Mouse (Mus musculus): Measurements from ENCODE around the gene Trp53tg5. TPM values are rescaled to one million over a fixed set of nuclear protein-coding genes. Genes with fewer than 3 reads are reported as not detected.

Gene Trp53tg5
- polyA plus RNA-seq, 1 experiment = not detected

DNA sequence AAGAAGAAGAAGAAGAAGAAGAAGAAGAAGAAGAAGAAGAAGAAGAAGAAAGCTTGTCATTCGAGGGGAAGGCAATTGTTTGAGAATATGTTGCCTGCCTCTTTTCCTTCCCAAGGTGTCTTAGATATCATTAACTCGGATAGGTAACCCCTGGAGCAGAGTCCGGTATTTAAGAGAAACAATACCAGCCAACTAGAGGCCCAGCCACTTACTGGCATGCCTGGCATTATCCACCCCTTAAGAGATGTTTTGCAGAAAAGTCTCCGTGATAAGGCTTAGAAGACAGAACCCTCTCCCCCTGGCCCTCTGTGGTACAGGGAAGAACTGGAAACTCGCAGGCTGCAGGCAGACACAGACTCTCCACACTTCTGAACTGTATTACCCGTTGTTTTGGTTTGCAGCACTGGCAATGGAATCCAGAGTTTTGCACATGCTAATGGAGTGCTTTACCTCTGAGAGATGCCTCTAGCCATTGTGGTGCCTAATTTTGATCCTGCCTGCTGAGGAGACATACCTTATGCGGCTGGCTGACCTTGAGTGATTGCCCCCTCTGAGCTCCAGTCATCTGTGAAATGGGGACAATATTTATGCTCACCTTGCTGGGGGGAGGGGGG lies 19.5 kb downstream of the Trp53tg5 start:
- no peak overlapping the region for H3K4me3 ChIP-seq (ENCODE audit: insufficient read depth, low read length)
- H3K4me1 ChIP-seq (ENCODE audit: control insufficient read depth, insufficient read depth, low read length) = peaks cover 16% of the 10 kb centered on the region
- peak overlapping the region; percentile 21; the same call in 1 of the 2 replicates for H3K27ac ChIP-seq (ENCODE audit: insufficient read depth, low read length)
- TF ChIP-seq POLR2A (IDR thresholded peaks at IDR 0.05; ENCODE audit: low read depth, low read length) (no peak), CTCF (IDR thresholded peaks at IDR 0.05; ENCODE audit: borderline replicate concordance, insufficient read depth, low read length) (no peak)

DNA sequence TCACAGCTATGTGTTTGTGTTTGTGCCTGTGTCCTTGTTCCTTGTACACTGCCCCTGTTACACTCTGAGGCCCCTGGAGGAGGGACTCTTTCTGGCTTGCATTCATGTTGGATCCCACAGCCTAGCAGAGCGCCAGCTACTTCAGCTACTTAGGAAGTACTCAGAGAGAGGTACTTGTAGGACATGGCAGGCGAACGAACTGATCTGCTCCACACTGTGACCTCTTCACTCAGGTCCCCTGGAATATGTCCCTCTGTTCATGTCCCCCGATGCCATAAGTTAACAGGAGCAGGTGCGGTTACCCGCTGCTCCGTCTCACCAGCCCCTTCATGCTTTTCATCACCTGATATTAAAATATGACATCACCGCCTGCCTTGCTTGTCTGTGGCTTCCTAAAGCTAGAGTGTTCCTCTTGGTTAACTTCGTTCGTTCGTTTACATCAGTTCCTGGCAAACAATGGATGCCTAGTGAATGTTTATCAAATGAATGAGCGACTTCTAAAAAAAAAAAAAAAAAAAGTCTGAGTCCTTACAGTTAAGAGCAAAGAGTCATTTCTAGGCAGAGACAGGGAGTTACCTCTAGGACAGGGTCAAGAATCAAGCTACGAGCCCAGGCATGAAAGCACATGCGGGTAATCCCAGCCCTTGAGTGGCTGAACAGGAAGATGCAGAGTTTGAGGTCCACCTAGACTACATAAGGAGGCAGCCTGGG lies 20.3 kb downstream of the Trp53tg5 start:
- Histone ChIP-seq H3K4me1 (ENCODE audit: control insufficient read depth, insufficient read depth, low read length) (peaks cover 16% of the 10 kb centered on the region), H3K27ac (ENCODE audit: insufficient read depth, low read length) (no peak overlapping the region), H3K4me3 (ENCODE audit: insufficient read depth, low read length) (no peak overlapping the region)
- TF ChIP-seq POLR2A (IDR thresholded peaks at IDR 0.05; ENCODE audit: low read depth, low read length) (no peak), CTCF (IDR thresholded peaks at IDR 0.05; ENCODE audit: borderline replicate concordance, insufficient read depth, low read length) (no peak)

- H3K4me1 ChIP-seq (ENCODE audit: control insufficient read depth, insufficient read depth, low read length) = peaks cover 16% of the 10 kb centered on the region
- TF ChIP-seq POLR2A (IDR thresholded peaks at IDR 0.05; ENCODE audit: low read depth, low read length) (no peak), CTCF (IDR thresholded peaks at IDR 0.05; ENCODE audit: borderline replicate concordance, insufficient read depth, low read length) (no peak)
- H3K4me3 ChIP-seq (ENCODE audit: insufficient read depth, low read length) = no peak overlapping the region
- H3K27ac ChIP-seq (ENCODE audit: insufficient read depth, low read length) = no peak overlapping the region
Measured at GRCm38 (mm10) chr2:164452000-164452676, 21.4 kb downstream of the Trp53tg5 start.

DNA sequence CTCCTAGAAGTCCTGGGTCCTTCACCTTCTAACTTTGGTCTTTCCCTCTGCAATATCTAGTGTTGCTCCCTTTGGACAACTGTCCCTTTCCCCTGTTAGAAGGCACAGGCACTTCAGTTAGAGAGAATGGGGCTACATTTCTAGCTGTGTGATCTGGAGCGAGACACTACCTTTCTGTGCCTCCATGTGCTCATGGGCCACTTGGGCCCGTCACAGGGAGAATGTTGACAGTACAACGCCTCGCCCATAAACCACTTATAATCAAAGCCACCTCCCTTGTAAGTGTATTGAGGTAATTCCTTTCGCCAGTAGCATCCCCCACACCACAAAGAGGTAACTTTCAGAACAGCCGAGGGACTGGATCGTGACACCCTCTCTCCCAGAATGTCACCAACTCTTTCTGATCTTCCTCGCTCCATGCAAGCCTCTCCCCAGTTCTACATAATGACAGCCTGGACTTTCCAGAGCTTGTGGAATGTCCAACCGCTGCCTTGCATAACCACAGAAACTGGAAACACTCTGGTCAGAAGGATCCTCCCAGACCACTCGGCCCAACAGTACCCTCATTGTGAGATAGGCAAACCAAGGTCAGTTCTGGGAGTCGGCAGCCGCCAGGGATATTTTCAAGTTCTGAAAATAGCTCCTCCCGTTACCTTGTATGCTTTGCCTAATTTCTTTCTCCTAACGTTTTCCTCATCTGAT lies 24.0 kb downstream of the Trp53tg5 start:
- TF ChIP-seq CTCF (IDR thresholded peaks at IDR 0.05; ENCODE audit: borderline replicate concordance, insufficient read depth, low read length) (no peak), POLR2A (IDR thresholded peaks at IDR 0.05; ENCODE audit: low read depth, low read length) (no peak)
- Histone ChIP-seq H3K27ac (ENCODE audit: insufficient read depth, low read length) (no peak overlapping the region), H3K4me3 (ENCODE audit: insufficient read depth, low read length) (no peak overlapping the region), H3K4me1 (ENCODE audit: control insufficient read depth, insufficient read depth, low read length) (peaks cover 9% of the 10 kb centered on the region)

DNA sequence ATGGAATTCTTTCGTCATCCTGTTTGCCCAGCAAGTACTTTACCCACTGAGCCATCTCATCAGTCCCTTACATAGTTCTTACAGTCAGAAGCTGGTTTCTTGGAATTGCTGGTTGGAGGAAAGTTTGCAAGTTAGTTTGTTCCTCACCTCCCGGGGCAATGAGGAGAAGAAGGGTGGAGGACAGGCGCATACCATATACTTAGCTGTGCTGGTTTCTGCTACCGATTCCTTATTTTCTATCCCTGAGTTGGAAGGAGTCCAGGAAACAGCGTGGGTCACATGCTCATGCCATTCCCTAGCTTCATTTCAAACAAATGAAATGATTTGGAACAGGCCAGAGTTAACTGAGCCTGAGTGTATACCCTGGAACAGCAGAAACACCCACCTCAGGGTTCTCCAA lies 24.6 kb downstream of the Trp53tg5 start:
- Histone ChIP-seq H3K27ac (ENCODE audit: insufficient read depth, low read length) (no peak overlapping the region), H3K4me1 (ENCODE audit: control insufficient read depth, insufficient read depth, low read length) (peaks cover 9% of the 10 kb centered on the region), H3K4me3 (ENCODE audit: insufficient read depth, low read length) (no peak overlapping the region)
- no peak for TF ChIP-seq POLR2A (IDR thresholded peaks at IDR 0.05; ENCODE audit: low read depth, low read length)
- TF ChIP-seq CTCF (IDR thresholded peaks at IDR 0.05; ENCODE audit: borderline replicate concordance, insufficient read depth, low read length) = no peak

GRCm38 (mm10) chr2:164448140-164448539 lies 25.4 kb downstream of the Trp53tg5 start:
- TF ChIP-seq CTCF (IDR thresholded peaks at IDR 0.05; ENCODE audit: borderline replicate concordance, insufficient read depth, low read length) (no peak), POLR2A (IDR thresholded peaks at IDR 0.05; ENCODE audit: low read depth, low read length) (no peak)
- Histone ChIP-seq H3K4me3 (ENCODE audit: insufficient read depth, low read length) (no peak overlapping the region), H3K4me1 (ENCODE audit: control insufficient read depth, insufficient read depth, low read length) (peaks cover 9% of the 10 kb centered on the region), H3K27ac (ENCODE audit: insufficient read depth, low read length) (no peak overlapping the region)

GRCm38 (mm10) chr2:164446086-164446469 lies 27.4 kb downstream of the Trp53tg5 start:
- Histone ChIP-seq H3K4me3 (ENCODE audit: insufficient read depth, low read length) (no peak overlapping the region), H3K4me1 (ENCODE audit: control insufficient read depth, insufficient read depth, low read length) (no peaks in the 10 kb centered on the region)
- TF ChIP-seq POLR2A (IDR thresholded peaks at IDR 0.05; ENCODE audit: low read depth, low read length) (no peak), CTCF (IDR thresholded peaks at IDR 0.05; ENCODE audit: borderline replicate concordance, insufficient read depth, low read length) (no peak)

GRCm38 (mm10) chr2:164445399-164446085 lies 28.0 kb downstream of the Trp53tg5 start:
- Histone ChIP-seq H3K4me1 (ENCODE audit: control insufficient read depth, insufficient read depth, low read length) (no peaks in the 10 kb centered on the region), H3K4me3 (ENCODE audit: insufficient read depth, low read length) (no peak overlapping the region), H3K27ac (ENCODE audit: insufficient read depth, low read length) (no peak overlapping the region)
- no peak for TF ChIP-seq CTCF (IDR thresholded peaks at IDR 0.05; ENCODE audit: borderline replicate concordance, insufficient read depth, low read length)
- TF ChIP-seq POLR2A (IDR thresholded peaks at IDR 0.05; ENCODE audit: low read depth, low read length) = no peak

More at GRCm38 (mm10) chr2:164446086-164446469, 27.4 kb downstream of the Trp53tg5 start:
- no peak overlapping the region for H3K27ac ChIP-seq (ENCODE audit: insufficient read depth, low read length)

- no peak overlapping the region for H3K4me3 ChIP-seq (ENCODE audit: insufficient read depth, low read length)
- H3K4me1 ChIP-seq (ENCODE audit: control insufficient read depth, insufficient read depth, low read length) = no peaks in the 10 kb centered on the region
- no peak overlapping the region for H3K27ac ChIP-seq (ENCODE audit: insufficient read depth, low read length)
- no peak for TF ChIP-seq CTCF (IDR thresholded peaks at IDR 0.05; ENCODE audit: borderline replicate concordance, insufficient read depth, low read length)
- no peak for TF ChIP-seq POLR2A (IDR thresholded peaks at IDR 0.05; ENCODE audit: low read depth, low read length)
Measured at GRCm38 (mm10) chr2:164444701-164445100, 28.8 kb downstream of the Trp53tg5 start.

Measured in embryonic fibroblast, embryonic 13.5 days (primary cell).